Mouse (Mus musculus): ENCODE measurements around the gene Clp1. TPM values are rescaled to one million over a fixed set of nuclear protein-coding genes. Genes with fewer than 3 reads are reported as not detected.
"Not testable (repeated sequence)": the region's sequence is repeated elsewhere in the genome, so short reads cannot be mapped to it uniquely, and the experiment has no call there.

Gene Clp1
- polyA plus RNA-seq, 1 experiment from 2014 or later: 20.7 TPM

- no peak for ATAC-seq (ENCODE audit: low FRiP score, low read depth)
- Histone ChIP-seq H3K27me3 (no peaks in the 10 kb centered on the region), H3K9me3 (no peaks in the 10 kb centered on the region), H3K27ac (replicated peaks) (peak overlapping the region; percentile 53), H3K4me2 (peak overlapping the region; percentile 67), H3K9ac (no peak overlapping the region), H3K4me1 (replicated peaks) (peaks cover 87% of the 10 kb centered on the region), H3K36me3 (no peaks in the 10 kb centered on the region), H3K4me3 (no peak overlapping the region; the same call in 1 of the 2 replicates)
- WGBS: 6% methylated on average over 8 of the region's 8 CpGs
These were observed 10.3 kb upstream of the Clp1 start for GRCm38 (mm10) chr2:84737451-84737925.

- no peaks in the 10 kb centered on the region for H3K27me3 ChIP-seq
- H3K36me3 ChIP-seq: no peaks in the 10 kb centered on the region
- peak overlapping the region; percentile 67 for H3K4me2 ChIP-seq
- peak overlapping the region; percentile 32; the same call in 1 of the 2 replicates for H3K9ac ChIP-seq
- no peaks in the 10 kb centered on the region for H3K9me3 ChIP-seq
- WGBS: 4% methylated on average over 27 of the region's 27 CpGs
- H3K27ac ChIP-seq (replicated peaks): no peak overlapping the region
- peaks cover 77% of the 10 kb centered on the region for H3K4me1 ChIP-seq (replicated peaks)
- peak overlapping the region; percentile 66 for H3K4me3 ChIP-seq
- ATAC-seq (ENCODE audit: low FRiP score, low read depth): no peak
These were observed 9.4 kb upstream of the Clp1 start for GRCm38 (mm10) chr2:84736312-84737161.

GRCm38 (mm10) chr2:84735346-84735920, 8.3 kb upstream of the Clp1 start:
- Histone ChIP-seq H3K27ac (replicated peaks) (peak overlapping the region; percentile 87; the same call in 1 of the 2 replicates), H3K4me3 (peak overlapping the region; percentile 66), H3K9me3 (no peaks in the 10 kb centered on the region), H3K4me2 (peak overlapping the region; percentile 67), H3K36me3 (no peaks in the 10 kb centered on the region), H3K27me3 (no peaks in the 10 kb centered on the region), H3K4me1 (replicated peaks) (peaks cover 66% of the 10 kb centered on the region), H3K9ac (peak overlapping the region; percentile 83)
- 15% methylated on average over 7 of the region's 7 CpGs for WGBS
- ATAC-seq (ENCODE audit: low FRiP score, low read depth): no peak

- 0% methylated on average over 2 of the region's 2 CpGs for WGBS
- Histone ChIP-seq H3K4me1 (replicated peaks) (peaks cover 62% of the 10 kb centered on the region), H3K9ac (peak overlapping the region; percentile 83), H3K36me3 (no peaks in the 10 kb centered on the region), H3K9me3 (no peaks in the 10 kb centered on the region), H3K4me2 (peak overlapping the region; percentile 67), H3K27me3 (no peaks in the 10 kb centered on the region), H3K27ac (replicated peaks) (peak overlapping the region; percentile 87), H3K4me3 (peak overlapping the region; percentile 66)
- ATAC-seq (ENCODE audit: low FRiP score, low read depth): no peak
These were observed 7.8 kb upstream of the Clp1 start for GRCm38 (mm10) chr2:84734919-84735318.

GRCm38 (mm10) chr2:84734351-84734864, 7.3 kb upstream of the Clp1 start:
- no peaks in the 10 kb centered on the region for H3K36me3 ChIP-seq
- 0% methylated on average over 11 of the region's 11 CpGs for WGBS
- peak overlapping the region; percentile 67 for H3K4me2 ChIP-seq
- peak overlapping the region; percentile 66 for H3K4me3 ChIP-seq
- peak overlapping the region; percentile 83 for H3K9ac ChIP-seq
- H3K27me3 ChIP-seq: no peaks in the 10 kb centered on the region
- peak overlapping the region; percentile 87 for H3K27ac ChIP-seq (replicated peaks)
- peaks cover 57% of the 10 kb centered on the region for H3K4me1 ChIP-seq (replicated peaks)
- no peaks in the 10 kb centered on the region for H3K9me3 ChIP-seq
- peak; percentile 56 for ATAC-seq (ENCODE audit: low FRiP score, low read depth)

- Histone ChIP-seq H3K4me2 (peak within 1 kb of the TSS; percentile 67), H3K27me3 (no peaks in the 10 kb centered on the region), H3K9ac (peak within 1 kb of the TSS; percentile 83), H3K27ac (replicated peaks) (peak within 1 kb of the TSS; percentile 87), H3K4me1 (replicated peaks) (peaks cover 52% of the 10 kb centered on the region), H3K4me3 (peak within 1 kb of the TSS; percentile 66), H3K9me3 (no peaks in the 10 kb centered on the region), H3K36me3 (no peaks in the 10 kb centered on the region)
- 3% methylated on average over 8 of the region's 8 CpGs for WGBS
- ATAC-seq (ENCODE audit: low FRiP score, low read depth): peak; percentile 82
These were observed 6.6 kb upstream of the Clp1 start, which contains the start of gene Ypel4 for GRCm38 (mm10) chr2:84733579-84734300. Gene Ypel4, plus strand, starts transcription at chr2:84734058.

- 79% methylated on average over 1 of the region's 1 CpGs for WGBS
- no peak overlapping the region for H3K4me3 ChIP-seq
These were observed 5.2 kb upstream of the Clp1 start for GRCm38 (mm10) chr2:84732394-84732793.

GRCm38 (mm10) chr2:84731206-84731605, 4.1 kb upstream of the Clp1 start:
- Histone ChIP-seq H3K27me3 (no peaks in the 10 kb centered on the region), H3K9me3 (no peaks in the 10 kb centered on the region), H3K9ac (no peak overlapping the region), H3K36me3 (no peaks in the 10 kb centered on the region), H3K4me3 (no peak overlapping the region), H3K4me1 (replicated peaks) (peaks cover 34% of the 10 kb centered on the region), H3K4me2 (no peak overlapping the region), H3K27ac (replicated peaks) (no peak overlapping the region)
- ATAC-seq (ENCODE audit: low FRiP score, low read depth): no peak
- WGBS: 77% methylated on average over 3 of the region's 3 CpGs

More at GRCm38 (mm10) chr2:84732394-84732793, 5.2 kb upstream of the Clp1 start:
- Histone ChIP-seq H3K9ac (no peak overlapping the region), H3K36me3 (no peaks in the 10 kb centered on the region), H3K9me3 (no peaks in the 10 kb centered on the region), H3K4me1 (replicated peaks) (peaks cover 41% of the 10 kb centered on the region), H3K4me2 (no peak overlapping the region), H3K27me3 (no peaks in the 10 kb centered on the region), H3K27ac (replicated peaks) (no peak overlapping the region)
- no peak for ATAC-seq (ENCODE audit: low FRiP score, low read depth)

GRCm38 (mm10) chr2:84728191-84728590, 1.0 kb upstream of the Clp1 start:
- WGBS: 87% methylated on average over 5 of the region's 5 CpGs
- Histone ChIP-seq H3K4me2 (peak overlapping the region; percentile 84), H3K36me3 (peaks cover 11% of the 10 kb centered on the region; the same call in 1 of the 2 replicates), H3K4me1 (replicated peaks) (peaks cover 30% of the 10 kb centered on the region)
- H3K9me3 ChIP-seq; H3K27ac ChIP-seq (replicated peaks); H3K9ac ChIP-seq; ATAC-seq (ENCODE audit: low FRiP score, low read depth); H3K27me3 ChIP-seq; H3K4me3 ChIP-seq: not testable (repeated sequence)

GRCm38 (mm10) chr2:84726716-84727115, 434 bp downstream of the Clp1 start:
- H3K27me3 ChIP-seq: no peaks in the 10 kb centered on the region
- peak overlapping the region; percentile 84 for H3K4me2 ChIP-seq
- WGBS: 3% methylated on average over 9 of the region's 9 CpGs
- ATAC-seq (ENCODE audit: low FRiP score, low read depth): peak; percentile 17; the same call in 1 of the 2 replicates
- H3K36me3 ChIP-seq: peaks cover 19% of the 10 kb centered on the region
- peak overlapping the region; percentile 55 for H3K4me3 ChIP-seq
- peak overlapping the region; percentile 46 for H3K9ac ChIP-seq
- peaks cover 28% of the 10 kb centered on the region for H3K4me1 ChIP-seq (replicated peaks)
- H3K27ac ChIP-seq (replicated peaks): peak overlapping the region; percentile 90
- H3K9me3 ChIP-seq: no peaks in the 10 kb centered on the region

- Histone ChIP-seq H3K4me1 (replicated peaks) (peaks cover 28% of the 10 kb centered on the region), H3K4me3 (peak overlapping the region; percentile 55; the same call in 1 of the 2 replicates), H3K27me3 (no peaks in the 10 kb centered on the region), H3K9ac (no peak overlapping the region), H3K9me3 (no peaks in the 10 kb centered on the region), H3K27ac (replicated peaks) (no peak overlapping the region), H3K36me3 (peaks cover 27% of the 10 kb centered on the region), H3K4me2 (peak overlapping the region; percentile 84)
- no peak for ATAC-seq (ENCODE audit: low FRiP score, low read depth)
- 94% methylated on average over 10 of the region's 10 CpGs for WGBS
These were observed 1.4 kb downstream of the Clp1 start for GRCm38 (mm10) chr2:84725770-84726169.

All from hindbrain, embryonic 15.5 days (tissue).